Mouse (Mus musculus) natural killer cell, adult 2 months (primary cell): ENCODE results near the gene Ralgapb.

Source experiments
- DNase-seq, 2 experiments: peaks; one replicate each; pipeline ENCODE4 v3.0.0; 2022; ENCODE audit warnings: low spot score in 2 of 2

Gene Ralgapb

DNA sequence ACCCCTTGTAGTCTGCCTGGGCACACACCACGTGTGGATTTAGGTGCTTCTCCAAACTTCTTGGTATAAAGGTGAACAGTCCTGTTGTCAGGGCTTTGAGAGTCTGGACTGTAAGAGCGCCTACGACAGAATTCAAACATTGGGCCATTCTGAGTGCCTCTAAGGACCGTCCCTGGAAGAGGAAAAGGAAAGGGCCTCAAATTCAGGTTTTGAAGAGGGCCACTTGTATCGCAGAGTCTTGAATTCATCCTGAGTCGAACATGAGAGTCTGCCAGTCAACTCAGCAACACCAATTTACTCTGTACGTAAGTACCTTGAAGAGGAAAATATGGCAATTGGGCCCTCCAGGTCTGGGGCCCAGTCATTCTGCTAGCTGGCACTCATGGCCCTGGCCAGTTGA is 6.7 kb upstream of the Ralgapb start:
- no peak for DNase-seq

DNA sequence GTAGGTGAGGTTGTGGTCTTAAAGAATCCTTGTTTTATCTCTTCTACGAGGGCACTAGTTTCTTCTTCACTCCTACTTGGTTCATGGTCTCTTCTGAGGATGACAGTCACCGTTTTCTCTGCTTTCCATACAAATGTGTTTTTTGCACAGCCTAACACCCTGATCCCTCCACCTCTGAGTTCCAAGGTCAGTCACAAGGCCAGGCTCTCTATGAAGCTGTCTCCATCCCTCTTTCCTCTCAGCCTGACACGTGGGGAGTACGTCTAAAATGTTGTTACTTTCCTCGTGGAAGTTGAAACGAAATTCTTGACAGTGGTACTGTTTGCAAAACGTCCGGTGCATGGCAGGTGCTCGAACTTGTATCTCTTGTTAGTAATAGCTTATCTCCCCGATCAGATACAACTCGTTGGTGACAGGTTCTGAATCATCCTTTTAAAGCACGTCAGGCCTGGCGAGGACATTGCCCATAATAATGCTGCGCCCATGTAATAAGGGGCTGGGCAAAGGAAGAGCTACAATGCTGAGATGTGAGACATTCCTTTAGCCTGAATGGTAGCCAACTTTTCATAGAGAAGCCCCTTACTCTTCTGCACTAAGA is 552 bp upstream of the Ralgapb start:
- DNase-seq: no peak

DNA sequence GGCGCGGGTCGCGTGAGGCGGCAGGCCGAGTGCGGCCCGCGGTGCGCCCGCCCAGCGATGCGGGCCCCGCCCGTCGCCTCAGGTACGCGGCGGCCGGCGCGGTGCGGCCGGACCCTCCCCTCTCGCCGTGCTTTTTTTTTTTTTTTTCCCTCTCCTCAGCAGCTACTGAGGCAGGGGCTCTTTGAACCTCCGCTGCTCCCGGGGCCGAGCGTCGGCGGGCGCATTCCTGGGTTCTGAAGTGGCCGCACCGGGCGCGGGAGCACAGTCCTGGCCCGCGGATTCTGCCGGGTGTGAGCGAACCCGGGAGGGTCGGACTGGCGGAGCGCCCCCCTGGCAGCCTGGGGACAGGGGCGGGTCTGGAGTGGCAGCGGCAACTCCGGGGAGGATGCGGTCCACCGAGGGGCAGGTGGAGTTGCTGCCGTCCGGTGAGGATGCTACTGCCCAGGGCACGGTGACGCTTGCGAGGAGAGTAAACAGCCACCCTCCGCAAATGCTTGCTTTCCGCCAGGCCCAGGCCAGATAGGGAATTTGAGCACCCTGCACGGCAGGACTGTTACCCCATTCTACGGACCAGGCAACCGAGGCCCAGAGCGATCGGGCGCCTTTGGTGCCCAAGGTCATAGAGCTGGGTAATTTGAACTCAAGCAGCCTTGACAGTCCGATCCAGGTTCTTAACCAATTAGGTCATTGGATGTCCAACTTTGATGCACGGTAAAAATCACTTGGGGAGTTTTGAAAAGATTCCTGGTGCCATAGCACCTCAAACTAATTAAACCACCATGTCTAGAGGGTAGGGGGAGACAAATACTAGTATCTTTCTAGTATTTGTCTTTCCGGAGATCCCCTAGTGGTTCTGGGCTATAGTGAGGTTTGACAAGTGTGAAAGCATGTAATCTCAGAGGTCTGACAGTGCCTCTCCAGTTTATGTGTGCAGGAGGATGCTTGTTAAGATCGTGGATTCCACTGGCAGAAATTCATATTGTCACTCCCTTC is 670 bp downstream of the Ralgapb start:
- DNase-seq: peak; percentile 37 to 44

GRCm38 (mm10) chr2:158413240-158413639 is 3.6 kb downstream of the Ralgapb start:
- DNase-seq: no peak

DNA sequence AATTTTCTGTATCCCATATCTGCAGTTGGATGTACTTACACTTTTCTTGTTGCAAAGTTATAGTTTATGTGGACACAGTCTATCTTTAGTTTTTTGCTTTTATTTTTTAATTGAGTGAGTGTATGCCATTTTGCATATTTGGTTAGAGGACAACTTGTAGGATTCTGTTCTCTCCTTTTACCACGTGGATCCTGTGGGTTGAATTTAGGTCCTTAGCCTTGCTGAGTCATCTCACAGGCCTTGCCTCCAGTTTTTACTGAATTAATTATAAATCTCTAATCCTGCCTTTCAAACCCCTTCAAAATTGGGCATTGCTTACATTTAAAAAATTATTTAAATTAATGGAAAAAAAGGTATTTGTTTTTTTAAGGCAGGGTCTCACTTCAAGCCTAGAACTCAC is 6.2 kb downstream of the Ralgapb start:
- no peak for DNase-seq

GRCm38 (mm10) chr2:158418663-158419062 is 9.0 kb downstream of the Ralgapb start:
- no peak for DNase-seq

GRCm38 (mm10) chr2:158445814-158446213 is 36.2 kb downstream of the Ralgapb start:
- DNase-seq: no peak

- no peak for DNase-seq
Observed at GRCm38 (mm10) chr2:158449845-158450244, 40.2 kb downstream of the Ralgapb start.

DNA sequence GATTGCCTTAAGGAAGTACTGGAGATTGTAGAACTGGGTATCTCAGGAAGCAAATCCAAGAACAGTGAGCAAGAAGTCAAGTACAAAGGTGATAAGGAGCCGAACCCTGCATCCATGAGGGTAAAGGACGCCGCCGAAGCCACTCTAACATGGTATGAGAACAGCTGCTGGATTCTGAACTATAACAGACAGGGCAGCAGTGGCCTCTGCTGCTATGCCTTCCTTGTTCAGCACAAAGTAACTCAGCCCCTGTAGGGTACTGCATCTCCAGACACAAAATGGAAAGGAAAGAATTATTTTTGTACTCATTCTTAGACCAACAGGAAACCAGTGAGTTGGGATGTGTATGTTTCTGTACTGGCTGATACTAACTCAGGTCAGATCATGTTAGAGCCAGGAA is 46.8 kb downstream of the Ralgapb start:
- no peak for DNase-seq

GRCm38 (mm10) chr2:158457610-158458009 is 48.0 kb downstream of the Ralgapb start:
- DNase-seq: no peak

DNA sequence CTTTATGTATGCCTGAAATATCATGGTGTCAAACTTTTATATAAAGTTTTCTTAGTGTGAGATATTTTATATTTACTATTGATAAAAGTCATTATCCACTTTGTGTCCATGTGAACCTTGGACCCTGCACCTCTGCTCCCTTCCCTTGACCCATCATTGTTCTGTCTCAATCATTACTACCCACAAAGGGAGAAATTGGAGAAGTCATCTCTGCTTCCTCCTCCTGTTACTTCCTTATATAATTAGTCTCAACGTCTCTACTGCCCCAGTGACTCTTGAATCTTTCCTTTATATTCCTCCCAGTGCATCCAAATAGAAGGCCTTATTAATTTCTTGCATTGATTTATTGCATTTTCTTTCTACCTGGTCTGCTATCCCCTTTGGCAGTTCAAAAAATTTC is 52.8 kb downstream of the Ralgapb start:
- DNase-seq: no peak

DNA sequence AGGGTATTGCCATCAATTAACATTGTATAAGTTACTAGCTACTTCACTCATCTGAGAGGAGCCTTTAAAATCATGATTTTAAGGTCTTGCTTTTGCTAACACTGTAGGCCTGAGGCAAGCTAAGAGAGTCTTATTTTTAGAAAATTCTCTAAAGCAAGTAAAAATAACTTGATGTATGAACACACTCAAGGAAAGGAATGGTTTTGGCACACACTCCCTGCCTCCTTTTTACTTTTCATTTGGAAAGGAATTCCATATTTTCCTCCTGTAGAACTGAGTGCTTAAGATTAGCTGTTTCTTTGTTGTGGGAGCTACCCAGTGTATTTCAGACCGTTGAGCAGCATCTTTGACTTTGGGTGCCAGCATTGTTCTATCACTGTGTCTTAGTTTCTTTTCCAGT is 64.5 kb downstream of the Ralgapb start:
- no peak for DNase-seq

GRCm38 (mm10) chr2:158477640-158478039 is 68.0 kb downstream of the Ralgapb start:
- DNase-seq: no peak

DNA sequence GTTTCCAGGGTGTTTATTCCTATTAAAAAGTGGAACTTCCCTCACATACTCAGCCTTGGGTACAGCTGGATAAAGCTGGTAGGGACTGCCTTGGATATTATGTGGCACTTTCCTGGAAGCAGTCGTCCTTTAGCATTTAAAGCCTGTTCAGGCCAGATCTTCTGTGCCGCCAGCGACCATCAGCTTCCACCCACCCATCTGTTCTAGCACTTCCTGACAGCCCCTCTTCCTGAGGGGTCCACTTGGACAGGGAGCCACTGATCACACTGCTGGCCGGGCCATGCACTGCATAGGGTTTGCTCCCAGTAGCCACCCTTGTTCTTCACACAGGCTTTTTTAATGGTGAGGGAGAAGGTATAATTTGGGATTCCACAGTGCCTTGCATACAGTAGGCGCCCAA is 88.8 kb downstream of the Ralgapb start:
- no peak for DNase-seq

DNA sequence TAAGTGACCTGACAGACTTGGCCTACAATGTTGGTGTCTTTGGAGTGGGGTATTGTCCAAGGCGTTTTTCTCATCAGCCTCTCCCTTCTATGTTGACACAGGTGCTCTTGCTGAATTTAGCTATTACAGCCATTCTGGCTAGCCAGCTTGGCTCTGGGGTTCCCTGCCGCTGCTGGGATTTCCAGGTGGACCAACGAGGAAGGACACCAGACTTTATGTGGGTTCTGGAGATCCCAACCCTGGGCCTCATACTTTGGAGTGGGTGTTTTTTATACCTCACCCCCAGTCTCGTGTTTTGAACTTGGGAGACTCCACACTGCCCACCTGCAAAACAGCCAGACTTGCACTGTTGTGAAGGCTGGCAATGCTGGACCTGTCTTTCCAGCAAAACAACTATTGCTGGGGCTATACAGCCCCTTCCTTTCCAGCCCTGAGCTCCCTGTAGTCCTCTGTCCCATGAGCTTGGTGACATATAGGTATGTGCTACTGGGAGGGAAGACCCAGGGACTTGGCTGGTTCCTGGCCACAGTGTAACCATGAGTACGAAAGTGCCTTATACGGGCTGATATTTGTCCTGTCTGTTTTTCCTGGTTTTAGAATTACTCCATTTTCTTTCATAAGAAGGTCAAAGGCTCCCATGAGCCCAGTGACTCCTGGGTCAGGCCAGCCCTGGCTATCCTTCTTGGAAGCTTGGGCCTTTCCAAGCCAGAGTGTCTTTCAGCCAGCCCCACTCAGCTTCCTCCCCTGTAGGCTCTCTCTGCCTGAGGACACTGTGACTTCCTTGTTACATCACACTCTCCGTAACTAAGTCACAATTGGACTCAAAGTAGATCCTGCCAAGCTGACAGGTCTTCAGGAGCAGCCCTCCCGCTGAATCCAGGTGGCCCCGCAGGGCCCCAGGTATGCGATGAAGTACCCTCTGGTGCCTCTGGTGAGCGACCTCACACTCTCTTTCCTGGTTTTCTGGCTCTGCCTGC is 92.5 kb downstream of the Ralgapb start, which contains the start of gene Adig:
Adig (plus strand) TSS at position 777 of the 977 bp plus-strand sequence.
- no peak for DNase-seq

- DNase-seq: no peak
Observed at GRCm38 (mm10) chr2:158503226-158503625, 93.6 kb downstream of the Ralgapb start.

GRCm38 (mm10) chr2:158503671-158504070 is 94.0 kb downstream of the Ralgapb start:
- no peak for DNase-seq

GRCm38 (mm10) chr2:158506475-158506874 is 96.8 kb downstream of the Ralgapb start:
- no peak for DNase-seq

GRCm38 (mm10) chr2:158507046-158507445 is 97.4 kb downstream of the Ralgapb start:
- no peak for DNase-seq

DNA sequence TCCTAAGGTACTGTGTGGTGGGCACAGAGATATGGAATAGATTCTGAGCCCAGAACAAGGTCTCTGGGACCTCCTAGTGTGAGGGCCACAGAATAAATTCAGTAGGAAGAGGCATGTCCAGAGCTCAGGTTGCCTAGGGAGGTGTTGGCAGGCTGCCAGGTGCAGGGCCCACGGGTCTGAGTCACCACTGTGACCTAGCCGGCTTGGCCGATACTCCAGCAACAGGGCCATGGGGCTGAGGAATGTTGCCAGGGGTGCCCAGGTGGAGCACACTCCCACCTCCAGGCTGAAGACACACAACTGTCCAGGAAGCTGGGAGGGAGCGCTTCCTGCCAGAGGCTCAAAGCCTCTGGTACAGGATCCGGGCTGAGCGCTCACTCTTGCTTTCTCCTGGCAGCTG is 101.0 kb downstream of the Ralgapb start:
- DNase-seq: peak; percentile 23 to 46

GRCm38 (mm10) chr2:158512528-158512927 is 102.9 kb downstream of the Ralgapb start, which contains the start of gene Arhgap40:
Arhgap40 (plus strand) TSS chr2:158512796.
- DNase-seq: no peak
